8 mouse cellular contexts compared by ENCODE assay signal in the genomic region with DNA sequence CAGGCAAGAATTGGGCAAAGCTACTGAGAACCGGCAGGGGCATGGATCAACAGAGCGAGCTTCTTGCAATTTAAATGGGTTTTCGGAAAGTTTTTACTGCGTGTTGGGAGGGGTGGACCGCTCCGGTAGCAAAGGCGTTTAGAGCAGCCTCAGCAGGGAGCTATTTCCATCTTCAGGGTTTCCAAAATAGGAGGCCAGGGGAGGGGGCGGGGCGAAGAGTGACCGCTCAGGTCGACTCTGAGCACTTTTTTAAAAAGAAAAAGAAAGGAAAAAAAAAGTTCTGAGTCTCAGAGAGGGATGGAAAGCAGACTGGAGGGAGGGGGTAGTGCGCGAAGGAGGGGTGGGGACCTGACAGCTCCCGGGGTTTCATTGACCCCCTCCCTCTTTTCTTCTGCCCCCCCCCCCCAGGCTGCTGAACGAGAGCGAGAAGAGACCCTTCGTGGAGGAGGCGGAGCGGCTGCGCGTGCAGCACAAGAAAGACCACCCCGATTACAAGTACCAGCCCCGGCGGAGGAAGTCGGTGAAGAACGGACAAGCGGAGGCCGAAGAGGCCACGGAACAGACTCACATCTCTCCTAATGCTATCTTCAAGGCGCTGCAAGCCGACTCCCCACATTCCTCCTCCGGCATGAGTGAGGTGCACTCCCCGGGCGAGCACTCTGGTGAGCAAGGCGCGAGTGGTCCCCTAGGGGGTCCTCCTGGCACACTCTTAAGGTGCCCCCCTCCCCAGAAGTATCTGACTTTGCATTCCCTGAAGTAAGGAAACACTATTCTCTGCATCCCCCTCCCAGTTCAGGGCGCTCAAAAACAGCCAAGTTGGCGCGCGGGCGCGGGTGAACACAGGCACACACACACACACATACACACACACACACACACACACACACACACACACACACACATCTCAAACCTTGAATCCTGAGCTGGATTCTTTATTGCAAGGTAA. TPM values are rescaled to one million over a fixed set of nuclear protein-coding genes. Genes with fewer than 3 reads are reported as not detected.
DNase-seq lines count a peak whose midpoint lies in the region; ATAC-seq and TF ChIP-seq lines count a peak whose summit lies in the region.
"Had no signal": no experiment of that assay in that cellular context is flagged by ENCODE, and none has a peak within 500 bp of the region (broad histone marks: within the 10 kb centered on the region; RNA-seq: fewer than 3 reads in every experiment).

No protein-coding gene starts in this region.

- no peak overlapping the region for H3K27ac ChIP-seq in heart, postnatal 0 days (ENCODE audit: low read depth)
- peak overlapping the region; percentile 94 for H3K27ac ChIP-seq in midbrain, embryonic 10.5 days (replicated peaks)

- peaks cover 92% of the 10 kb centered on the region for H3K27me3 ChIP-seq in heart, postnatal 0 days (ENCODE audit: control insufficient read depth, insufficient read depth, low read length)
- H3K27me3 ChIP-seq in midbrain, embryonic 10.5 days (ENCODE audit: low read depth, poor library complexity, severe bottlenecking), result peaks cover 60% of the 10 kb centered on the region

- TF ChIP-seq EP300 in heart, postnatal 0 days (IDR thresholded peaks at IDR 0.05; ENCODE audit: low read depth), result no peak

- 1% methylated on average over 42 of the region's 42 CpGs for WGBS in heart, postnatal 0 days
- WGBS in midbrain, embryonic 10.5 days, result under 1% methylated on average over 35 of the region's 42 CpGs

- intact Hi-C loops in left cerebral cortex, postnatal 4 days (cut with DNase I), result loop anchor here (5.0 kb wide), 2 partner anchors 881 to 1131 kb away; no protein-coding TSS in a partner anchor

- H3K36me3 ChIP-seq in heart, postnatal 0 days (replicated peaks; ENCODE audit: control insufficient read depth, insufficient read depth, low read length), result no peaks in the 10 kb centered on the region
- peaks cover 21% of the 10 kb centered on the region for H3K36me3 ChIP-seq in midbrain, embryonic 10.5 days

- ATAC-seq in heart, postnatal 0 days (ENCODE audit: insufficient read depth, low read depth), result no peak
- no peak for ATAC-seq in inflammation-experienced regulatory T-cells, adult 6 months
- no peak for ATAC-seq in erythroblast, adult 5-6 weeks (replicated peaks; ENCODE audit: low FRiP score, poor library complexity, severe bottlenecking)

- no peaks in the 10 kb centered on the region for H3K9me3 ChIP-seq in heart, postnatal 0 days (replicated peaks; ENCODE audit: control insufficient read depth, low read length)
- no peaks in the 10 kb centered on the region for H3K9me3 ChIP-seq in midbrain, embryonic 10.5 days (replicated peaks)

- no peak overlapping the region for H3K9ac ChIP-seq in heart, postnatal 0 days (replicated peaks; ENCODE audit: low read depth, low read length)

- peak; percentile 40 for DNase-seq in left cerebral cortex, postnatal 4 days
- DNase-seq in left cerebral cortex, adult 9 months (ENCODE audit: low spot score in 2 of 2), result no peak
- DNase-seq in embryo, embryonic 10.5 days (ENCODE audit: low spot score), result peak; percentile 79
- DNase-seq in heart, postnatal 0 days (ENCODE audit: low spot score), result no peak
- peak; percentile 64 for DNase-seq in midbrain, embryonic 10.5 days (ENCODE audit: low spot score)

- no peaks in the 10 kb centered on the region for H3K4me1 ChIP-seq in heart, postnatal 0 days (ENCODE audit: control insufficient read depth, insufficient read depth)
- peaks cover 86% of the 10 kb centered on the region for H3K4me1 ChIP-seq in midbrain, embryonic 10.5 days

- TF ChIP-seq CTCF in heart, postnatal 0 days (IDR thresholded peaks at IDR 0.05; ENCODE audit: low read depth), result no peak

- peak overlapping the region; percentile 59 for H3K4me3 ChIP-seq in heart, postnatal 0 days (ENCODE audit: low read depth, low read length)
- H3K4me3 ChIP-seq in midbrain, embryonic 10.5 days, result peak overlapping the region; percentile 87

- H3K4me2 ChIP-seq in heart, postnatal 0 days (ENCODE audit: low read depth, low read length), result peak overlapping the region; percentile 66

RNA-seq across cellular contexts. Expression of a gene that starts 1.6 kb away (rescaled TPM):
- total RNA-seq in left cerebral cortex, postnatal 4 days (2021), result 10 to 100 TPM; 21.3 to 21.4 TPM
- total RNA-seq in heart, postnatal 0 days (2014; rRNA removed; ENCODE audit: low replicate concordance), result 0.50 and 3.4 TPM in 2 replicates
- 9.5 and 10.5 TPM in 2 replicates for polyA plus RNA-seq in heart, postnatal 0 days (2015; fragmentation: Nextera tagmentation; extraction: Ambion mirVana)
- polyA plus RNA-seq in midbrain, embryonic 10.5 days (2016; fragmentation: Nextera tagmentation; extraction: Ambion mirVana), result 61.8 and 108 TPM in 2 replicates
- not detected for polyA plus RNA-seq in inflammation-experienced regulatory T-cells, adult 6 months (2017; shearing (Covaris generic))
- not detected in 2 replicates for total RNA-seq in erythroblast, adult 5-6 weeks (2015; ENCODE audit: low replicate concordance)
- not detected in 2 replicates for total RNA-seq in erythroblast, adult 5-6 weeks (2017; ENCODE audit: low replicate concordance)
- total RNA-seq: common myeloid progenitor, adult 5-6 weeks had no signal

Comparison
In these comparisons a context has a peak if more than half of its experiments do, and no peak if none do; other contexts are left out.
1. DNase-seq: peak in left cerebral cortex, postnatal 4 days (single experiment), embryo, embryonic 10.5 days (single experiment) and midbrain, embryonic 10.5 days (single experiment); none in left cerebral cortex, adult 9 months (0 of 2) and heart, postnatal 0 days (single experiment).